Mouse (Mus musculus) NIH3T3 (cell line): ENCODE data around the gene Fam117a.

ENCODE experiments used
- DNase-seq: peaks from one replicate; pipeline ENCODE4 v3.0.0-alpha.2; 2012; ENCODE audit warnings: low read depth

Gene Fam117a

GRCm38 (mm10) chr11:95431344-95431743 lies 94.5 kb downstream of the Fam117a start:
- DNase-seq, result no peak
